Mouse (Mus musculus): ENCODE measurements around the gene Trpv4.

Gene Trpv4

GRCm38 (mm10) chr5:114620305-114620704 is 37.9 kb downstream of the Trpv4 start:
- no peak for DNase-seq (ENCODE audit: low spot score in 2 of 2)

GRCm38 (mm10) chr5:114618851-114619250 is 39.4 kb downstream of the Trpv4 start:
- no peak for DNase-seq (ENCODE audit: low spot score in 2 of 2)

- DNase-seq (ENCODE audit: low spot score in 2 of 2): no peak
These were observed 40.4 kb downstream of the Trpv4 start for GRCm38 (mm10) chr5:114617809-114618208.

GRCm38 (mm10) chr5:114616336-114617061 is 41.7 kb downstream of the Trpv4 start:
- DNase-seq (ENCODE audit: low spot score in 2 of 2): no peak

- DNase-seq (ENCODE audit: low spot score in 2 of 2): no peak
These were observed 43.4 kb downstream of the Trpv4 start for GRCm38 (mm10) chr5:114614863-114615262.

DNA sequence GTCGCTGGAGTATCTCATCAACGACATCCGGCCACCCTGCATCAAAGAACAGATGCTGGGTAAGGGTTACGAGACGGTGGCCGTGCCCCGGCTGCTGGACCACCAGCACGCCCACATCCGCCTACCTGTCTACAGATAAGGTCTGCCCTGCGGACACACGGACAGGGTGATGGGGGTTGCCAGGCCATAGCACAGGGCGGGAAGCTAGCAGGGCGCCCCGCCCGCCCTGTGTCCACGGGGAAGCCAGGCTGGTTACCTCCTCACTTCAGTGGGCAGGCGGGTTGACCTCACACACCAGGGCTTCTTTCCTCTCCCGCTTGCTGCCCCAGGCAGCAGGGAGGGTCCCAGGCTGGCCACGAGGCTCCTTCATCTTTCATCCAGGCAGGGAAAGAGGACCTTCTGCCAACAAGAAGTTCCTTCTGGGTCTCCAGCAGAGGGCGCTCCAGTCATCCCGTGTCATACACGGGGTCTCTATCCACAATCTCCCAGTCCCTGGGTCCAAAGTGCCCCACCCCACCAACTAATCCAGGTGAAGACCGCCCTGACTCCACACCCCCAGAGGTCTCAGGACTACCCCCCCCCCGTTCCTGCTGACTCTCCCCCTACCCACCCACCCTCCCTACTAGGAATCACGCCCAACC is 46.1 kb downstream of the Trpv4 start:
- no peak for DNase-seq (ENCODE audit: low spot score in 2 of 2)

GRCm38 (mm10) chr5:114611256-114611655 is 47.0 kb downstream of the Trpv4 start:
- no peak for DNase-seq (ENCODE audit: low spot score in 2 of 2)

DNA sequence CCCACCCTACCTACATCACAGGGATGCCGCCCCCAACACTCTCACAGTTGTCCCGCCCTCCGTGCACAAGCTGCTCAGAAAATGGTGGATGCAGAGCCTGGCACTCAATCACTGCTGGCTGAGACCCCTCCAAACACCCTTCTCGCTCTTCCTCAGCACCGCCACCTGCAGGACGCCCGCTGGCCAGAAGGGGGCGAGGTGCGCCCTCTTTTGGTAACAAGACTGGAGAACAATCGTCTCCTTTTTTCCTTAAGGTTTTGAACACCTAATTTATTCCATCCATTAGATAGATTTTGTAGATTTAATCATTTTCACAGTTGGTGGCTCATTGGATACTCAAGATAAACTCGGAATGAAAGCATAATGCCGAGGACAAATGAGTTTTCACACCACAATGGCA is 49.7 kb downstream of the Trpv4 start:
- DNase-seq (ENCODE audit: low spot score in 2 of 2): peak; percentile 38 to 74

- DNase-seq (ENCODE audit: low spot score in 2 of 2): peak; percentile 34 to 46
These were observed 50.6 kb downstream of the Trpv4 start for GRCm38 (mm10) chr5:114607651-114608050.

DNA sequence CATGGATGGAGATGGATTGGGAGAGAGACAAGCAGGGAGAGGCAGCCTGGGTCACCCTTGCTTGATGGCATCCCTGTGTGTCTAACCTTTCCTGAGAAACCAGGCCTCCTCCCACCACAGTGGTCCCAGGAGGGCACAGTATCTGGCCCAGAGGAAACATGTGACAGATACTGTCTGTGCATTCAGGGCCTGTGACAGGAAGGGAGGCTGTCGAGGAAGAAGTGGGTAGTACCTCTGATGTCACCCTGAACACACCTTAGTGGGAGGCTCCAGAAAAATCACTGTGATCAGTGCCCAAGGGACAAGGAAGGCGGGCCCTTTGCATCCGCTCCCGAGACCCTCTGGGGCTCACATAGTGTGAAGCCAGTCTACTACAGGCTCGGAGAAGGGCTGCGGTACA is 52.2 kb downstream of the Trpv4 start:
- DNase-seq (ENCODE audit: low spot score in 2 of 2): no peak

- DNase-seq (ENCODE audit: low spot score in 2 of 2): no peak
These were observed 53.4 kb downstream of the Trpv4 start for GRCm38 (mm10) chr5:114604781-114605290.

DNA sequence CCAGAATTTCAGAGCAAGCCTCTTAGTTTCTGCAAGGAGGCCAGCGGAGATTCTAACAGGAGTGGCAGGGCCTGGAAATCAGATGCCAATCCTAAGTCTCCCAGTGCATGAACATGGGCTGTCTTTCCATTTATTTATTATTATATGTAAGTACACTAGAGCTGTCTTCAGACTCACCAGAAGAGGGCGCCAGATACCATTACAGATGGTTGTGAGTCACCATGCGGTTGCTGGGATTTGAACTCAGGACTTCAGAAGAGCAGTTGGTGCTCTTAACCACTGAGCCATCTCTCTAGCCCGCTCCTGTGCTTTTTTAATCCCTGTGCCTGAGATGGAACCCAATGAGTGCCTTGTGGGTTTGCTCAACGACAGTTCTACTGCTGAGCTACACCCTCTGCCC is 54.2 kb downstream of the Trpv4 start:
- no peak for DNase-seq (ENCODE audit: low spot score in 2 of 2)

- DNase-seq (ENCODE audit: low spot score in 2 of 2): no peak
These were observed 56.2 kb downstream of the Trpv4 start for GRCm38 (mm10) chr5:114602012-114602411.

DNA sequence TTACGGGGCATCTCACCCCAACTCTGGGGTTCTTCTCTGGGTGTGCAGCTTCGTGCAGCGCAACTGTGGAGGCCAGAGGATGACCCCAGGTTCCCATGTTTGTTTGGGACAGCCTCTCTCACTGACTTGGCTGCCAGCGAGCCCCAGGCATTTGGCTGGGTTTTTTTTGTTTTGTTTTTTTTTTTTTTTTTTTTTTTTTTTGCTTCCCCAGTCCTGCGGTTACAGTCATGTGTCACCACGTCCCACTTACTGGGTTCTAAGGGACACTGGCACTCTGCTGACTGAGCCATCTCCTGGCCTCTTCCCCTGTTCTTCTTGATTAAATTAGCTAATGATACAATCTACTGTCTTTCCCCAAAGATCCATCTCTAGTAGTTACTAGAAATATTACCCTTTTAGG is 60.6 kb downstream of the Trpv4 start:
- no peak for DNase-seq (ENCODE audit: low spot score in 2 of 2)

- no peak for DNase-seq (ENCODE audit: low spot score in 2 of 2)
These were observed 61.0 kb downstream of the Trpv4 start for GRCm38 (mm10) chr5:114597222-114597621.

GRCm38 (mm10) chr5:114596604-114597003 is 61.6 kb downstream of the Trpv4 start:
- no peak for DNase-seq (ENCODE audit: low spot score in 2 of 2)

GRCm38 (mm10) chr5:114594741-114595241 is 63.4 kb downstream of the Trpv4 start:
- DNase-seq (ENCODE audit: low spot score in 2 of 2): no peak

DNA sequence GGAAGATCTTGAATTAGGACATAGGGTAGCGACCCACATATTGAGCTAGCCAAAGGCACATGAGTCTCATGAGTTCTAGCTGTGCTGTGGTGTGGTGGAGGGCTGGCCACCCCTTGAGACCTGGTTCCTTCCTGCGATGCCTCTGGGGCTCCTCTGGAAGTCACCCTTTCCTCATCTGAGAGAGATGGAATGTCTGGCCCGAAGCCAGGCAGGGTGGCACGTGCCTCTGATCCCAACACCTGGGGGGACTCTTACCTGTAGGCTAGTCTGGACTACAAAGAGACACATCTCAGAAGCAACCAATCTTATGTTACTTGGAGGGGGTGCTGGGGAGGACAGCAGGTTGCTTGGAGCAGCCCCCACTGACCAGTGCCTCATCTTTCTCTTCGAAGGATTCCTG is 64.3 kb downstream of the Trpv4 start:
- no peak for DNase-seq (ENCODE audit: low spot score in 2 of 2)

DNA sequence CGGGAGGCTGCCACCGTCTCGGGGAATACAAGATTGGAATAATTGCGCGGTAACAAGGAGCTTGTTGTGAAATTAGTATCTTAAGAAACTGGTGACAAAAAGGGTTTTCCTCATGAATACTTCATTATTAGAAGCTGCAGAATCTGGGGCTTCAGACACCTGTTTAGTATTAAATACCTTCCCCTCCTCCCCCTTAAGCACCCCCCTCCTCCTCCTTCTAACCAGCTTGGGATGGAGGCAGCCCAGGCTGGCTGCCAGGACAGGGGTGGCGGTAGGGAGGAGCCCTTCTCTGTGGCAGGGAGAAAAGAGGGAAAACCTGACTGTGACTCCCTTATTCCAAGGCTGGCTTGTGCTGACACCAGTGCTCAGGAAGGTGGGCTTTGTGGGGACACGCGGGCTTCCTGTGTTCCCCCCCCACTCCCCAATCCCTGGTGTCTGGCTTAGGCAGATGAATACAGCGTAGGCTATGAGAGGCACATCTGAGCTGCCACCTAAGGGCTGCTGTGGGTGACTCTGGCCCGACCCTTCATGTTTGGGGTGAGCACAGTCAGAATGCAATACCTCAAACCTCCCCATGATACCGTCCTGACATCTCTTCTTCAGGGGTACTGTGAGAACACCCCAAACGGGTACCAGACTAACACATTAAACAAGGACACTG is 64.9 kb downstream of the Trpv4 start:
- DNase-seq (ENCODE audit: low spot score in 2 of 2): no peak

- no peak for DNase-seq (ENCODE audit: low spot score in 2 of 2)
These were observed 65.6 kb downstream of the Trpv4 start for GRCm38 (mm10) chr5:114592463-114593160.

GRCm38 (mm10) chr5:114591151-114591561 is 67.1 kb downstream of the Trpv4 start:
- no peak for DNase-seq (ENCODE audit: low spot score in 2 of 2)

Measured in right cerebral cortex, postnatal 36 days (tissue).